Comparison of ENCODE assay signal across 37 mouse cellular contexts in the genomic region with DNA sequence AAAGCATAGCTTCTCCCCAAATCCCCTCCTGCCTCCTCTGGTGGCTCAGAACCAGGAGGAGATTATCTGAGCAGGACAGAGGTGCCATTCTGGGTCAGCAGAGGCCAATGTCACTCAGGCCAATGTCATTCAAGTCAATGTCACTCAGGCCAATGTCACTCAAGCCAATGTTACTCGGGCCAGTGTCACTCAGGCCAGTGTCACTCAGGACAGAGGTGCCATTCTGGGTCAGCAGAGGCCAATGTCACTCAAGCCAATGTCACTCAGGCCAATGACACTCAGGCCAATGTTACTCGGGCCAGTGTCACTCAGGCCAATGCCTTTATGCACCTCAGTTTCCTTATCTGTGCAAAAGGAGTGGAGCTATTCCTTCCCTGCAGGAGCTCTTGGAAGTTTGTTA. TPM values are rescaled to one million over a fixed set of nuclear protein-coding genes. Genes with fewer than 3 reads are reported as not detected.
"Had no signal": no experiment of that assay in that cellular context is flagged by ENCODE, and none has a peak within 500 bp of the region (broad histone marks: within the 10 kb centered on the region; RNA-seq: fewer than 3 reads in every experiment).

No protein-coding gene starts in this region.

- H3K4me1 ChIP-seq: limb, embryonic 10.5 days; limb, embryonic 12.5 days had no signal

- DNase-seq: gastrocnemius, adult 2 months; gastrocnemius, postnatal 10 days; gastrocnemius, postnatal 25 days; heart, adult 18-20 months; heart, postnatal 10 days; heart, postnatal 4 days; kidney, adult 18-20 months; kidney, adult 8-10 months; kidney, postnatal 10 days; kidney, postnatal 25 days; kidney, postnatal 4 days had no signal

- H3K36me3 ChIP-seq: heart, embryonic 10.5 days; heart, embryonic 12.5 days; hindbrain, embryonic 10.5 days; hindbrain, embryonic 12.5 days; intestine, embryonic 15.5 days; limb, embryonic 10.5 days; limb, embryonic 12.5 days had no signal

- H3K27me3 ChIP-seq: intestine, embryonic 15.5 days; limb, embryonic 12.5 days had no signal

- H3K9me3 ChIP-seq: heart, embryonic 10.5 days; heart, embryonic 12.5 days; hindbrain, embryonic 10.5 days; hindbrain, embryonic 12.5 days; intestine, embryonic 15.5 days; limb, embryonic 10.5 days; limb, embryonic 12.5 days had no signal

- H3K4me3 ChIP-seq: gastrocnemius, adult 2 months; heart, embryonic 10.5 days; heart, embryonic 12.5 days; hindbrain, embryonic 10.5 days; hindbrain, embryonic 12.5 days; intestine, embryonic 15.5 days; layer of hippocampus, adult 2 months; left cerebral cortex, adult 2 months; limb, embryonic 10.5 days; limb, embryonic 12.5 days had no signal

- H3K4me2 ChIP-seq: heart, embryonic 12.5 days; hindbrain, embryonic 12.5 days; hindbrain, embryonic 14.5 days; intestine, embryonic 15.5 days; limb, embryonic 12.5 days had no signal

- H3K9ac ChIP-seq: heart, embryonic 12.5 days; hindbrain, embryonic 12.5 days; hindbrain, embryonic 14.5 days; intestine, embryonic 15.5 days had no signal

- ATAC-seq: hindbrain, embryonic 16.5 days; inflammation-experienced regulatory T-cells, adult 6 months; intestine, embryonic 15.5 days had no signal

- H3K27ac ChIP-seq: gastrocnemius, adult 2 months; heart, embryonic 10.5 days; hindbrain, embryonic 10.5 days; hindbrain, embryonic 12.5 days; hindbrain, embryonic 14.5 days; intestine, embryonic 15.5 days; layer of hippocampus, adult 2 months; left cerebral cortex, adult 2 months; limb, embryonic 10.5 days; limb, embryonic 12.5 days had no signal

RNA-seq across cellular contexts. Expression of gene Ptgds, which starts 2.7 kb away (rescaled TPM):
- total RNA-seq: gastrocnemius, adult 2 months; gastrocnemius, postnatal 25 days had no signal
- polyA plus RNA-seq: inflammation-experienced regulatory T-cells, adult 6 months; limb, embryonic 10.5 days had no signal

RNA-seq across cellular contexts. Expression of gene Clic3, which starts 15.9 kb away (rescaled TPM):
- total RNA-seq: granulocyte monocyte progenitor cell, adult 5-6 weeks; left cerebral cortex, adult 2 months had no signal

RNA-seq across cellular contexts. Expression of gene Lcn12, which starts 21.2 kb away (rescaled TPM):
- total RNA-seq: gastrocnemius, adult 2 months; gastrocnemius, postnatal 10 days; gastrocnemius, postnatal 25 days; gastrocnemius, postnatal 4 days; granulocyte monocyte progenitor cell, adult 5-6 weeks; heart, adult 18-20 months; heart, adult 8-10 months; heart, postnatal 10 days; heart, postnatal 25 days; heart, postnatal 4 days; layer of hippocampus, adult 2 months; layer of hippocampus, postnatal 10 days; layer of hippocampus, postnatal 25 days; left cerebral cortex, adult 2 months; left cerebral cortex, postnatal 14 days; left cerebral cortex, postnatal 36 days had no signal
- polyA plus RNA-seq: frontal cortex, adult 2 months; heart, embryonic 10.5 days; heart, embryonic 12.5 days; heart, embryonic 14.5 days; heart, embryonic 16.5 days; hindbrain, embryonic 10.5 days; hindbrain, embryonic 12.5 days; hindbrain, embryonic 14.5 days; hindbrain, embryonic 16.5 days; inflammation-experienced regulatory T-cells, adult 6 months; intestine, embryonic 15.5 days; kidney, embryonic 14.5 days; kidney, embryonic 16.5 days; limb, embryonic 10.5 days; limb, embryonic 12.5 days; limb, embryonic 14.5 days had no signal
